Mouse (Mus musculus): ENCODE results near the gene Slc9c1. TPM values are rescaled to one million over a fixed set of nuclear protein-coding genes. Genes with fewer than 3 reads are reported as not detected.
"Not testable (repeated sequence)": the region's sequence is repeated elsewhere in the genome, so short reads cannot be mapped to it uniquely, and the experiment has no call there.

Gene Slc9c1
- not detected in 2 replicates for polyA plus RNA-seq (2016; fragmentation: Nextera tagmentation; extraction: Ambion mirVana)

- Histone ChIP-seq H3K27ac (no peak within 1 kb of the TSS), H3K27me3 (ENCODE audit: insufficient read depth, poor library complexity, severe bottlenecking) (no peaks in the 10 kb centered on the region), H3K4me3 (no peak within 1 kb of the TSS), H3K36me3 (no peaks in the 10 kb centered on the region), H3K4me1 (no peaks in the 10 kb centered on the region), H3K9me3 (no peaks in the 10 kb centered on the region)
- 88% methylated on average over 5 of the region's 5 CpGs for WGBS
- DNase-seq (ENCODE audit: low spot score): no peak
Observed at GRCm38 (mm10) chr16:45535009-45535408, at the start of gene Slc9c1. Gene Slc9c1, plus strand, starts transcription at chr16:45535309.

GRCm38 (mm10) chr16:45492927-45493326 lies 42.2 kb upstream of the Slc9c1 start, which contains the start of gene Gm609:
Gene Gm609, minus strand, starts transcription at chr16:45492969.
- H3K27ac ChIP-seq: no peak within 1 kb of the TSS
- no peak within 1 kb of the TSS for H3K4me3 ChIP-seq
- no peaks in the 10 kb centered on the region for H3K36me3 ChIP-seq
- H3K9me3 ChIP-seq: no peaks in the 10 kb centered on the region
- no peaks in the 10 kb centered on the region for H3K4me1 ChIP-seq
- DNase-seq (ENCODE audit: low spot score): no peak
- no peaks in the 10 kb centered on the region for H3K27me3 ChIP-seq (ENCODE audit: insufficient read depth, poor library complexity, severe bottlenecking)
- WGBS: 78% methylated on average over 5 of the region's 5 CpGs

GRCm38 (mm10) chr16:45495326-45495725 lies 39.8 kb upstream of the Slc9c1 start:
- 79% methylated on average over 1 of the region's 1 CpGs for WGBS
- Histone ChIP-seq H3K9me3 (no peaks in the 10 kb centered on the region), H3K4me3 (no peak overlapping the region), H3K4me1 (no peaks in the 10 kb centered on the region), H3K36me3 (no peaks in the 10 kb centered on the region), H3K27ac (no peak overlapping the region), H3K27me3 (ENCODE audit: insufficient read depth, poor library complexity, severe bottlenecking) (no peaks in the 10 kb centered on the region)
- DNase-seq (ENCODE audit: low spot score): no peak

- 68% methylated on average over 5 of the region's 5 CpGs for WGBS
- H3K9me3 ChIP-seq: no peaks in the 10 kb centered on the region
Observed at GRCm38 (mm10) chr16:45525551-45525950, 9.6 kb upstream of the Slc9c1 start.

GRCm38 (mm10) chr16:45531950-45532349 lies 3.2 kb upstream of the Slc9c1 start, which contains the start of gene Gm17783:
Gene Gm17783, minus strand, starts transcription at chr16:45532050.
- H3K27ac ChIP-seq: no peak within 1 kb of the TSS
- H3K4me1 ChIP-seq: no peaks in the 10 kb centered on the region
- H3K9me3 ChIP-seq: no peaks in the 10 kb centered on the region
- no peak for DNase-seq (ENCODE audit: low spot score)
- no peaks in the 10 kb centered on the region for H3K27me3 ChIP-seq (ENCODE audit: insufficient read depth, poor library complexity, severe bottlenecking)
- WGBS: 83% methylated on average over 4 of the region's 4 CpGs
- H3K36me3 ChIP-seq: no peaks in the 10 kb centered on the region
- H3K4me3 ChIP-seq: no peak within 1 kb of the TSS

More at GRCm38 (mm10) chr16:45525551-45525950, 9.6 kb upstream of the Slc9c1 start:
- DNase-seq (ENCODE audit: low spot score): no peak
- no peak overlapping the region for H3K4me3 ChIP-seq
- no peak overlapping the region for H3K27ac ChIP-seq
- H3K4me1 ChIP-seq: no peaks in the 10 kb centered on the region
- no peaks in the 10 kb centered on the region for H3K27me3 ChIP-seq (ENCODE audit: insufficient read depth, poor library complexity, severe bottlenecking)
- no peaks in the 10 kb centered on the region for H3K36me3 ChIP-seq

GRCm38 (mm10) chr16:45538342-45538741 lies 3.2 kb downstream of the Slc9c1 start:
- H3K9me3 ChIP-seq: not testable (repeated sequence)

GRCm38 (mm10) chr16:45542108-45542507 lies 7.0 kb downstream of the Slc9c1 start:
- H3K9me3 ChIP-seq: no peaks in the 10 kb centered on the region
- no peak for DNase-seq (ENCODE audit: low spot score)
- no peak overlapping the region for H3K27ac ChIP-seq
- no peak overlapping the region for H3K4me3 ChIP-seq
- no peaks in the 10 kb centered on the region for H3K27me3 ChIP-seq (ENCODE audit: insufficient read depth, poor library complexity, severe bottlenecking)
- no peaks in the 10 kb centered on the region for H3K36me3 ChIP-seq
- no peaks in the 10 kb centered on the region for H3K4me1 ChIP-seq

More at GRCm38 (mm10) chr16:45538342-45538741, 3.2 kb downstream of the Slc9c1 start:
- not testable (repeated sequence) for H3K4me1 ChIP-seq; H3K4me3 ChIP-seq; H3K27ac ChIP-seq; DNase-seq (ENCODE audit: low spot score); H3K36me3 ChIP-seq; H3K27me3 ChIP-seq (ENCODE audit: insufficient read depth, poor library complexity, severe bottlenecking)
- WGBS: 46% methylated on average over 1 of the region's 1 CpGs

GRCm38 (mm10) chr16:45544341-45544740 lies 9.2 kb downstream of the Slc9c1 start:
- no peak for DNase-seq (ENCODE audit: low spot score)
- H3K27ac ChIP-seq: no peak overlapping the region
- 63% methylated on average over 3 of the region's 3 CpGs for WGBS

GRCm38 (mm10) chr16:45547982-45548381 lies 12.9 kb downstream of the Slc9c1 start:
- H3K27ac ChIP-seq: no peak overlapping the region
- H3K4me3 ChIP-seq: no peak overlapping the region
- no peaks in the 10 kb centered on the region for H3K4me1 ChIP-seq
- no peaks in the 10 kb centered on the region for H3K36me3 ChIP-seq
- no peaks in the 10 kb centered on the region for H3K9me3 ChIP-seq
- H3K27me3 ChIP-seq (ENCODE audit: insufficient read depth, poor library complexity, severe bottlenecking): no peaks in the 10 kb centered on the region
- no peak for DNase-seq (ENCODE audit: low spot score)

More at GRCm38 (mm10) chr16:45544341-45544740, 9.2 kb downstream of the Slc9c1 start:
- no peaks in the 10 kb centered on the region for H3K4me1 ChIP-seq
- no peak overlapping the region for H3K4me3 ChIP-seq
- no peaks in the 10 kb centered on the region for H3K36me3 ChIP-seq
- no peaks in the 10 kb centered on the region for H3K9me3 ChIP-seq
- H3K27me3 ChIP-seq (ENCODE audit: insufficient read depth, poor library complexity, severe bottlenecking): no peaks in the 10 kb centered on the region

GRCm38 (mm10) chr16:45551579-45551978 lies 16.5 kb downstream of the Slc9c1 start:
- H3K27me3 ChIP-seq (ENCODE audit: insufficient read depth, poor library complexity, severe bottlenecking): no peaks in the 10 kb centered on the region
- H3K4me1 ChIP-seq: no peaks in the 10 kb centered on the region
- DNase-seq (ENCODE audit: low spot score): no peak
- WGBS: 69% methylated on average over 2 of the region's 2 CpGs
- H3K27ac ChIP-seq: no peak overlapping the region
- no peaks in the 10 kb centered on the region for H3K9me3 ChIP-seq
- H3K36me3 ChIP-seq: no peaks in the 10 kb centered on the region
- no peak overlapping the region for H3K4me3 ChIP-seq

- H3K27ac ChIP-seq: no peak overlapping the region
- no peaks in the 10 kb centered on the region for H3K9me3 ChIP-seq
- H3K4me1 ChIP-seq: no peaks in the 10 kb centered on the region
- no peaks in the 10 kb centered on the region for H3K27me3 ChIP-seq (ENCODE audit: insufficient read depth, poor library complexity, severe bottlenecking)
- DNase-seq (ENCODE audit: low spot score): no peak
- WGBS: 51% methylated on average over 3 of the region's 3 CpGs
- H3K4me3 ChIP-seq: no peak overlapping the region
- no peaks in the 10 kb centered on the region for H3K36me3 ChIP-seq
Observed at GRCm38 (mm10) chr16:45561747-45562146, 26.6 kb downstream of the Slc9c1 start.

GRCm38 (mm10) chr16:45572307-45572706 lies 37.2 kb downstream of the Slc9c1 start:
- Histone ChIP-seq H3K4me1 (no peaks in the 10 kb centered on the region), H3K36me3 (no peaks in the 10 kb centered on the region), H3K27me3 (ENCODE audit: insufficient read depth, poor library complexity, severe bottlenecking) (no peaks in the 10 kb centered on the region), H3K4me3 (no peak overlapping the region), H3K27ac (no peak overlapping the region), H3K9me3 (no peaks in the 10 kb centered on the region)
- WGBS: 63% methylated on average over 3 of the region's 3 CpGs
- DNase-seq (ENCODE audit: low spot score): no peak

- no peak for DNase-seq (ENCODE audit: low spot score)
- no peaks in the 10 kb centered on the region for H3K27me3 ChIP-seq (ENCODE audit: insufficient read depth, poor library complexity, severe bottlenecking)
- H3K4me3 ChIP-seq: no peak overlapping the region
- H3K27ac ChIP-seq: no peak overlapping the region
- no peaks in the 10 kb centered on the region for H3K36me3 ChIP-seq
- H3K9me3 ChIP-seq: no peaks in the 10 kb centered on the region
- H3K4me1 ChIP-seq: no peaks in the 10 kb centered on the region
- 53% methylated on average over 12 of the region's 12 CpGs for WGBS
Observed at GRCm38 (mm10) chr16:45579883-45580282, 44.8 kb downstream of the Slc9c1 start.

GRCm38 (mm10) chr16:45582512-45582911 lies 47.4 kb downstream of the Slc9c1 start:
- Histone ChIP-seq H3K4me3 (no peak overlapping the region), H3K36me3 (no peaks in the 10 kb centered on the region), H3K4me1 (no peaks in the 10 kb centered on the region), H3K27ac (no peak overlapping the region), H3K9me3 (no peaks in the 10 kb centered on the region), H3K27me3 (ENCODE audit: insufficient read depth, poor library complexity, severe bottlenecking) (no peaks in the 10 kb centered on the region)
- no peak for DNase-seq (ENCODE audit: low spot score)
- 29% methylated on average over 2 of the region's 2 CpGs for WGBS

Data from heart, embryonic 10.5 days (tissue).